Mouse (Mus musculus) left cerebral cortex, adult 11 months (tissue): Measurements from ENCODE around the gene Trmt1l.

Source experiments
- DNase-seq: peaks from one replicate; pipeline ENCODE4 v3.0.0; 2022; ENCODE audit warnings: low spot score

Trmt1l gene

DNA sequence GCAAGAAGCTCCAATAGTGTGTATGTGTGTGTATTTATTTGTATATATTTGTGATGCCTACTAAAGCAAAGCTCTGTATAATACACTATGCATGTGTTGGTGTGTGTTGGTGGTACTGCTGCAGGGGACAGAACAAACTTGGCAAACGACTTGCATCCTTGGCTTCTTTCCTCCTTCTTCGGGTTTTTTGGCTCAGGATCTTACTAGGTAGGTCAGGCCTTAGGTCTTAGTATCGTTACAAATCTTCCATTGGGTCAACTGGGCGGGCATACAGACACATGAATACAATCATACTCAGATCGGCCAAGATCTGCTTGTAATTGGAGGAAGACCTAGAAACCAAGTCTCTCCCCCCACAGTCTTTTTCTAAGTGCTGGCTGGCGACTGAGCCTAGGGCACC lies 66.4 kb downstream of the Trmt1l start:
- no peak for DNase-seq

DNA sequence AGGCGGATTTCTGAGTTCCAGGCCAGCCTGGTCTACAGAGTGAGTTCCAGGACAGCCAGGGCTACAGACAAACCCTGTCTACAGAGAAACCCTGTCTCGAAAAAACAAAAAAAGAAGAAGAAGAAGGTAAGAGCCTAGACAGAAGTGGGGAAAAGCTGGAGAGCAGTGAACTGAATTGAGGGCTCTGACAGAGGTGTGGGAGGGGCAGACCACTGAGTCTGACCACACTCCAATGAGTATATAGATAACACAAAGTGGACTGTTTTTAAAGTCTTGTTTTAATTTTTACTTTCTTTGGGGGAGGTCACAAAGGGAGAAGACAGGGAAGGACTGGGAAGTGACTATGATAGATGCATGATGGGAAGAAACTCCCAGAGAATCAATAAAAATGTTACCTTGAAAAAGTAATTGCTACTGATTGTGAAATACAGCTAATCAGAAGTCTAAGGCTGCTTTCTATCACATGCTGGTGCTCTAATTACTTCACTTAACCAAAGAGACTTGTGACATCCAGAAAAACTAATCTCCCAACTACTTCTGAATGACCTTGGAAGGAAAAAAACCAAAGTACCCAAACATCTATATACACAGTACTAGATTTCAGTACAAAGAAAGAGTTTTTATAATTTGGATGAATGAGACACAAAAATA lies 67.4 kb downstream of the Trmt1l start:
- no peak for DNase-seq

DNA sequence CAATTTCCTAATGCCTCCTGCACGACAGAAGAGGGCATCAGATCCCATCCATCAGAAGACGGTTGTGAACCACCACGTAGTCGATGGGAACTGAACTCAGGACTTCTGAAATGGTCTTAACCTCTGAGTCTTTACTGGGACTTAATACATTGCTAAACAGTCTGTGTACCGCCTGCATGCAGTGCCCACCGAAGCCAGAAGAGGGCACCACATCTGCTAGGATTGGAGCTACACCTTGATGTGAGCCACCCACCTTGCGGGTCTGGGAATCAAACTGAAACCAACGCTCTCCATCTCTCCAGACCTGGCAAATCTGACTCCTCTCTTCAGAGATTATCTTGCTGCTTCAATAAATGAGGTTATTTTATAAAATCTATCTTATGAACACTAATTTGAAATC lies 68.7 kb downstream of the Trmt1l start:
- DNase-seq: no peak

DNA sequence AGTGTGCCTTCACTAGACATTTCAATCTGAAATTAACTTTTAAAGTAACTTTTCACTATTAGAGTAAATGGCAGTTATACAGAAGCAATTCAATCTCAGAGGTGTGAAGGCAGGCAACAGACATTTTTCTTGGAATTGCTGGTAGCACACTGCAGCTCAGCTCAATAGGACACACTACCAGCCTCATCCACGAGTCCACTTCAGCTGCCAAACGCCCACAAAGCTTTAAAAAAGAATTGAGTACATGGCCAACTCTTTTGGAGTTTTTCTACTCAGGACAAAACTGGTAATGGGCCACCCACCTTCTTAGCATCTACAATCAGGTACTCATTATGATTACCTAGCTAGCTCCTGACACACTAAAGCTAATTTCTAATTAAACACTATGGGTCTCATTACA lies 69.6 kb downstream of the Trmt1l start:
- no peak for DNase-seq

DNA sequence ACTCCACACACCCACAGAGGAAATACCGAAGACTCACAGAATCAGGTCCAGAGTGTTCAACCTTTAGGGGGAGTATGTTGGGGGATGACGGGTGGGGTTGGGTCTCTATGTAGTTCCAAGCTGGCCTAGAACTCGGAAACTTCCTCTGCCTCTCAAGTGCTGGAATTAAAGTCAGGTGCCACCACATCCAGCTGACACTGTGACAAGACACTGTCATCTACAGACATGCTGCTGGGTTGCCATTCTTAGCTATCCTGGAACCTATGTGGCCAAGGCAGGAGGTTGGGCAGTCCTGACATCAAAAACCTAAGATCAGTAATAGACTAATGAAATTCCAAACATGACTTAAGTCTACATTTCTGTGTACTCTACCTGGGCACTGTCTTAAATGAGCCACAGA lies 70.0 kb downstream of the Trmt1l start:
- DNase-seq: no peak

DNA sequence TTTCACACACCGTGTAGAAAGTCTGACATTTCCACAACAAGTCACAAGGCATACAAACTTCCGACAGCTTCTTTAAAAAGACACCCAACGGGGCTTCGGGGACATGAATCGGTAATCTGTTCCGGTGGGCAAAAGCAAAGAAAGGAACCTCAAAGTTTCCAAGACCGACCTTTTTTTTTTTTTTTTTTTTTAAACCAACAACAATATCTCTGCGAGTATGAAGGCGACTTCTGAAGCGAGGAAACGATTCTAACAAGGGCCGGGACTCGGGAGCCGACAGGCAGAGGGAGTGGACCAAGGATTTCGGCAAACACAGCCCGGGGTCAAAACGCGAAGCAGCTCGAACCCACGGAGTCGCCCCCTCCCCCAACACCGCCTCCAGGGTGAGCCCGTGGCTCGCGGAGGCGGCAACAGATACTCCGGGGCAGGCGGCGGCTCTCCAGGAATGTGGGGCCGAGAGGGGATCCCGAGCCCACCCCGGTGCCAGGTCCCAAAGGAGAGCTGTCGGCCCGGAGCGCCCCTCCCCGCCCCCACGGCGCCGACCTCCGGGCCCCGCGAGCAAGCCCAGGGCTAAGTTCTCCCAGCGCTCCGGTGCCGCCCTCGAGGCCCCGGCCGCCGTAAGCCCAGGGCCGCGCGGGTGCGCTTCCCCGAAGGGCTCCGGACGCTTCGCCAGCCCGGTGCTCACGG lies 71.6 kb downstream of the Trmt1l start:
- DNase-seq: peak; percentile 19

DNA sequence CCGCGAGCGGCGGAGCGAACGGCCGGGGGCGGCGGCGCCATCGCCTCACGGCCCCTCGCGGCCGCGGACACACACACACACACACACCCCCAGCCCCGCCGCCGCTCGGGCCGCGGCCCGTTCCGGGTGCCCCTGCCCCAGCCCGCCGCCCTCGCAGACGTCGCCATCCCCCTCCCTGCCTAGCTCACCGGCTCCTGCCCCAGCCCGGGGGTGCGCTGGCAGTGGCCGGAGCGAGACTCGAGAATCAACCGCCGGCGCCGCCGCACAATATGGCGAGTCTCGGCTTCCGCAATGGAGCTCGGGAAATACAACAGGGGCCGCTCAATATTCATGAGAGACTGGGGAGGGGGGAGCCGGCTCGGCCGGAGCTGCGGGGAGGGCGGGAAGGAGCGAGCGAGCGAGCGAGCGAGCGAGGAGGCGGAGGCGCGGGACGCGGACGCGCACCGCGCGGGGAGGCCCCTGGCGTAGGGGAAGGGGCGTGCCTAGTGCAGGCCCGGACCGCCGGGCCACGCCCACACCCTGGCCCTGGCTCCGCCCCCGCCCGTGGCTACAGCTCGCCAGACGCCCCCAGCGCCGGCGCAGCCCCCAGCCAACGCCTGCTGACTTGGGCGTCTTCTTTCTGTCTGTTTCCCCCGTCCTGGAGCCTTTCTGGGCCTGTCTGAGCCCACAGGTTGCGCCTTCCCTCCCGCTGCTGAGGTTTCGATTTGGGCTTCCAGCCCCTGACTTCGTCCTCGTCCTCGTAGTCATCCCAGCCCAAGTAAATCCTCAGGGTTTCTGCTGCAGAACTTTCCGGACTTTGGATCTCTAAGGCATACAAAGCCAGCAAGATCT lies 72.4 kb downstream of the Trmt1l start, which contains the start of gene Rnf2:
TSS of gene Rnf2 (minus strand) at position 425 of the 831 bp plus-strand sequence.
- peak; percentile 75 for DNase-seq
